In the genomic region with DNA sequence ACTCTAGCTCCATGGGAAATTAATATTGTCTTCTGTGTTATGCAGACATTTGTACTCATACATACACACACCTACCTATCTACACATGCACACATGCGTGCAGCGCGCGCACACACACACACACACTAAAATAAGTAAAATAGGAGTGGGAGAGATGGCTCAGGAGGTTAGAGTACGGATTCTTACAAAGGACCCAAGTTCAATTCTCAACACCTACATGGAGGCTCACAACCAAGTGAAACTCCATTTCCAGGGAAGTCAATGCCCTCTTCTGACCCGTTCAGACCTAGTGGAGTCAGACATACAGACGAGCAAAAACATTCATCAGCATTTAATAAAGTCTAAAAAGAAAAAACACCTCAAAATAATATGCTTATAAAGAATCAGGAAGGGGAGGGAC, we compare ENCODE assay signal across 21 mouse cellular contexts.
DNase-seq lines count a peak whose midpoint lies in the region; ATAC-seq and TF ChIP-seq lines count a peak whose summit lies in the region.
"Had no signal": no experiment of that assay in that cellular context is flagged by ENCODE, and none has a peak within 500 bp of the region (broad histone marks: within the 10 kb centered on the region; RNA-seq: fewer than 3 reads in every experiment).

No protein-coding gene starts in this region.

- intact Hi-C loops in heart, postnatal 36 days (cut with DNase I): loop anchor here (10.0 kb wide), 5 partner anchors 578 to 1952 kb away; no protein-coding TSS in a partner anchor

- no peaks in the 10 kb centered on the region for H3K27me3 ChIP-seq in midbrain, embryonic 11.5 days (ENCODE audit: control insufficient read depth, insufficient read depth, low read length)
- H3K27me3 ChIP-seq in midbrain, embryonic 10.5 days (ENCODE audit: low read depth, poor library complexity, severe bottlenecking): no peaks in the 10 kb centered on the region
- H3K27me3 ChIP-seq: CH12.LX, Patski had no signal

- no peaks in the 10 kb centered on the region for H3K36me3 ChIP-seq in midbrain, embryonic 11.5 days (ENCODE audit: control insufficient read depth, insufficient read depth, low read length)
- no peaks in the 10 kb centered on the region for H3K36me3 ChIP-seq in midbrain, embryonic 10.5 days
- H3K36me3 ChIP-seq: G1E had no signal

- H3K4me1 ChIP-seq in midbrain, embryonic 11.5 days (ENCODE audit: control insufficient read depth, insufficient read depth, low read length): no peaks in the 10 kb centered on the region; the same call in 1 of the 2 replicates
- no peaks in the 10 kb centered on the region for H3K4me1 ChIP-seq in midbrain, embryonic 10.5 days

- H3K27ac ChIP-seq in layer of hippocampus, adult 2 months: peak overlapping the region; percentile 52; the same call in 1 of the 2 replicates
- no peak overlapping the region for H3K27ac ChIP-seq in midbrain, embryonic 11.5 days (ENCODE audit: low read depth, low read length)
- no peak overlapping the region for H3K27ac ChIP-seq in midbrain, embryonic 10.5 days (replicated peaks)

- DNase-seq in heart, adult 11 months: peak; percentile 73
- DNase-seq in heart, postnatal 36 days: no peak
- DNase-seq in layer of hippocampus, adult 2 months (ENCODE audit: low spot score in 2 of 2): no peak
- DNase-seq in layer of hippocampus, adult 18-20 months (ENCODE audit: low spot score in 2 of 2): no peak
- peak; percentile 76 for DNase-seq in midbrain, embryonic 11.5 days (ENCODE audit: low spot score, missing footprints)
- DNase-seq in midbrain, embryonic 10.5 days (ENCODE audit: low spot score): no peak
- DNase-seq: adrenal gland, adult 2 months; adrenal gland, adult 8-10 months; adrenal gland, postnatal 10 days; adrenal gland, postnatal 14 days; adrenal gland, postnatal 25 days; adrenal gland, postnatal 36 days; B cell, adult 2 months; cerebellum, adult 11 months; cerebellum, adult 11-12 months; cerebellum, adult 18-20 months had no signal

- H3K9me3 ChIP-seq in midbrain, embryonic 11.5 days (ENCODE audit: control insufficient read depth, low read length): no peaks in the 10 kb centered on the region
- no peaks in the 10 kb centered on the region for H3K9me3 ChIP-seq in midbrain, embryonic 10.5 days (replicated peaks)
- H3K9me3 ChIP-seq: G1E had no signal

- ATAC-seq in midbrain, embryonic 11.5 days (ENCODE audit: low FRiP score): no peak
- ATAC-seq: activated CD4-positive, CD25-positive, alpha-beta regulatory T cell, adult 4 months; CD4-positive, CD25-positive, alpha-beta regulatory T cell, adult 4 months; Patski had no signal

- 96% methylated on average over 7 of the region's 7 CpGs for WGBS in midbrain, embryonic 11.5 days
- 93% methylated on average over 7 of the region's 7 CpGs for WGBS in midbrain, embryonic 10.5 days

- no peak overlapping the region for H3K9ac ChIP-seq in midbrain, embryonic 11.5 days (ENCODE audit: low read length)

- no peak for TF ChIP-seq CTCF in layer of hippocampus, adult 2 months (conservative IDR thresholded peaks at IDR 0.05)

- H3K4me2 ChIP-seq in midbrain, embryonic 11.5 days: no peak overlapping the region

- H3K4me3 ChIP-seq in layer of hippocampus, adult 2 months: no peak overlapping the region
- no peak overlapping the region for H3K4me3 ChIP-seq in midbrain, embryonic 11.5 days (ENCODE audit: low read depth, low read length)
- no peak overlapping the region for H3K4me3 ChIP-seq in midbrain, embryonic 10.5 days

Comparison
In these comparisons a context has a peak if more than half of its experiments do, and no peak if none do; other contexts are left out.
1. DNase-seq: peak in heart, adult 11 months (single experiment) and midbrain, embryonic 11.5 days (single experiment); none in heart, postnatal 36 days (0 of 2), layer of hippocampus, adult 2 months (0 of 2), layer of hippocampus, adult 18-20 months (0 of 2) and midbrain, embryonic 10.5 days (single experiment).